Mouse (Mus musculus) layer of hippocampus, adult 9-10 months (tissue): ENCODE measurements around the gene Rbm5.

Experiments used
- DNase-seq: peaks from one replicate; pipeline ENCODE4 v3.0.0; 2022; ENCODE audit warnings: low spot score

Gene Rbm5

DNA sequence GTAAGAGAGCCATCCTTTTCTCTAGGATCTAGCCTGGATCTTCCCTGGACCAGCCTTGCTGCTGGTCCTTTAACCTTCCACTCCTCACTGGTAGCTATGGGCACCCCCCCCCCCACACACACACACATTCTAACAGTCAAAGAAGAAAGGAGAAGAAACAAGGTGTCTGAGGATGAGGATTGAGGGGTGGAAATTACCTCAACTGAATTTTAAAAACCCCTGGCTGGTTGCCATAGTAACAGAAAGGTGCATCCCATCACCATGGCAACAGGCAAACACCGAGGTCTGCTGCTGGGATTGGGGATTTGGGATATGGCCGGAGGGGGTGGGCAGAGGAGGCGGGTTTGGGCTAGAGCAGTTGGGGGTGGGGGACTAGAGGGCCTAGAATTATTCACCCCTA is 41.1 kb downstream of the Rbm5 start:
- no peak for DNase-seq

DNA sequence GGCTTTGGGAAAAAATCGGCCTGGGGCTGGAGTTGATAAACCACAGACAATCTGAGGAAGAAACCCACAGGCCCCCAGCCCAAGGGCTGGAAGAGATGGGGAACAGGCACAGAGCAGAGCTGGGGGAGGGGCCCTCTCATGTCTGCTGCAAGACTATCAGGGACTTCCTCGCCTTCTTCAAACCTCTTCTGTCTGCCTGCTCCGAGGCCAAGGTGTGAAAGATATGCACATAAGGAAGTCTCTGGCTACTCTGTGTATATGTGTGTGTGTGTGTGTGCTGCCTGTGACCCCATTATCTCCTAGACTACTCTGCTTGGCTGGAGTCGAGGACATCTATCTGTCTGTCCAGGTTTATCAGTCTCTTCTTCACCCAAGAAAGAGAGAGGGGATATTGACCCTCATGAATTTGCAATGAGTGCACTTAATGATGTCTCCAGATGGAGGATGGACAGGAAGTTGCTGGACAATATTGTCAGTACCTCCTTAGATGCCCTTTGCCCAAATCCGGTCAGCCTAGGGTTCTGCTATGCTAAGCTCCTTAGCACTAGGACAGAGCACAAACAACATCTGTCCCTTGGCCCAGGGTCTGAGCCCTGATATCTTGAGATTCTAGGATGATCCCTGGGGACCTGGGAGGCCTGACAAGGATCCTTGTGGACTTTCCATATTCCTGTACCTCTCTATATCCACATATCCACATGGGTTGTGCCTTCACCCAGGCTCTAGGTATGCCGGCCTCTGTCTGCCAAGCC is 41.7 kb downstream of the Rbm5 start:
- no peak for DNase-seq

DNA sequence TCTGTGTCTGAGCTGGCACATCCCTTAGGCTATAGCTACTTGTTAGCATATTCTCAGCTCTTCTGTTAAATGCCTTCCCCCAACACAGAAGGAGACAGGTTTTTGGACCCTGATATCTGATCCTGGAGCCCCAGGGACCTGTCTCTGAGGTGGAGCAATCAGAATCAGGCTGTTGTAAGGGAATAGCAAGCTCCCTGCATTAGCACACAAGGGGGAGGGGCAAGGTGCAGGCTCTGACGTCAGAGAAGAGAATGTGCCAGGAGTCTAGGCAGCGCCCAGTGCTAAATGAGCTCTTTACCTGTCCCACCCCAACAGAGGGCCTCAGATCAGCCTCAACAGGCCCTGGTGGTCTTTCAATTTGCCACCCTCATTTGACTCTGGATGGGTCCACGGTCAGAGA is 43.8 kb downstream of the Rbm5 start:
- no peak for DNase-seq

DNA sequence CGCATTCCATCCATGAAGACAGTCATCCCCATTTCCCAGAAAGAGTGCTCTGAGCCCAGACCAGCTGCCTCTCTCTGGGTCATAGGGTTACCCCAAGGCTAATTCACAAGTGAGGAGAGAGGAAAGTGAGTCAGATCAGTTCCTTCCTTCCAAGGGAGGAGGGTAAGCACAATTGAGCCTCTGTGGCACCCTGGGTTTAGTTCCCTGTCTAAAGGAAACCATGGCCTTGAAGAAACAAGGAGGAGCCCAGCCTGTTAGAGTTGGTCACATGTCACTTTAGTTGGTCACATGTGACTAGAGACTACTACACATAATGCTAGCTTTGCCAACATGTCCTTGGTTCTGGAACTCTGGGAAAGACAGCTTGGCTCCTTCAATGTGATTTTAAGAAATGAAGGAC is 46.0 kb downstream of the Rbm5 start:
- no peak for DNase-seq

DNA sequence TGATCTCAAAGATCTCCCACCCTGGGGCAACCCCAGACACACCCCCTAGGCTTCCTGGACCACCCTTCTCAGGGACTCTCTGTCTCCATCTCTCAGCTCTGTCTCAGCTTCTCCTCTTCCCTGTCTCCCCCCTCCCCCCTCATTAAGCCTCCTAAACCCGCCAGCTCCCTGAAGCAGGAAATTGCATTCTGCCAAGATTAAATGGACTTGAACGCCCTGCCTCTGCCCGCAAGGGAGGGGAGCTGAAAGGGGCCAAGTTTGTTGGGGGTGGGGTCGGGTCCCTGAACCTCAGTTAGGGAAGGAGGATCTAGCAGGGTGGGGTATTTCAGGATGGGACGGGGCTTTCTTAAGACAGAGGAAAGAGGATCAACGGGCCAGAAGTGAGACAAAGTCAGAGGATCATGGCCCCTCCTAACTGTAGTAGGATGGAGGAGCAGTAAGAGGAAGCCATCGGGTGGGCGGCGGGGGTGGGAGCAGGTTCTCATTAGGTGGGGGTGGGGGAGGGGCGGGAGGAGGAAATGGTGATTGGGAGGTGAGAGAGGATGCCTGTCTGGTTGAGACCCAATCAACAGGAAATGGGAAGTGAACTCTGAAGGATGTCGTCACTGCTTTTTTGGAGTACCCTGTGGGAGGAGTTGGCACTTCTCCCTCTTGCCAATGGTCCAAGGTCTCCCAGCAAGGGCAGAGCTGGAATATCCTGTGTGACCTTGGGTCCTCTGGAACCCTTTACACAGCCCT is 46.8 kb downstream of the Rbm5 start:
- no peak for DNase-seq

DNA sequence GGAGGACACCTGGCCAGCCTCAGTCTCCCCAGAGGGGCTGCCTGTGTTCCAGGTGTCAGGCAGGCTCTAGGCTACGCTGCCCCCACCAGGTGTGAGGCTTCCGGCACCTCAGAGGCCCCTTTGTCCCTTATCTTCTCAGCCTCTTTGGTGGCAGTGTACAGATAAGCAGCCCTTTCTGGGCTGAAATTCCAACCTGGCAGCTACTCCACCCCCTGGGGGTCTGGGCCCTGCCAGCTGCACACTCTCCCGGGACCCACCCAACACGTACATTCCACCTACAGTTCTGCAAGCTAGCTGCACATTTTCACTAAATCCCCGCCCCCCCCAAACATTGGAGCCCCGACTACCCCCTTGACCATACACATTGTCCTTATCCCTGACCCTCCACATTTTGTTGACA is 47.5 kb downstream of the Rbm5 start:
- no peak for DNase-seq

DNA sequence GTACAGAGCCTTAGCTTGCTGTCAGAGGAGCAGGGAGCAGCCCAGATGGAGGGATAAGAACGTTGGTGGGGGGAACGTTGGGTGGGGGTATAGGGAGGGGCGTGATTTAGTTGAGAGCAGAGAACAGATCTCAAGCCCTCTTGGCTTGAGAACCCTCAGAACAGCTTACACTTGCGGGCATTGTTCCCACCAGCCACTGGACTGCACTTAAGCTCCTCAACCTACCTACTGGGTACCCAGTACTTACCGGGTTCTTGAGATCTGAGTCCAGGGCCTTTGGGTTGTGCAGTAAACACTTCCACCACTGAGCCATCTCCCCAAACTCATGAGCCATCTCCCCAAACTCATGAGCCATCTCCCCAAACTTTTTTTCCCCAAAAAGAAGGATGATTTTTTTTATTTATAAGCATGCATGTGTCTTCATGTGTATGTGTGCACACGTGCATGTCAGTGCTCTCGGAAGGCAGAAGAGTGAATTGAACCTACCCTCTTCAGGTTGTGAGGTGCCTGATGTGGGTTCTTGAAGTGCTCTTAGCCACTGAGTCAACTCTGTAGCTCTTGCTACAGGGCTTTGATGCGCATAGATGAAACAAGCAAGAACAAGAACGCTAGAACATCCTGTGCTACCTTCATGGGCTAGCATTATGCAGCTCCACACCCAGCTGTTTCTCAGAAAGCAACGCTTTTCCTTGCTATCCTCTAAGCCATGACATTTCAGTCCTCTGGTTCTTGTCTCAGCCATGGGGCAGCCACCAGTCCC is 51.8 kb downstream of the Rbm5 start:
- DNase-seq: no peak

DNA sequence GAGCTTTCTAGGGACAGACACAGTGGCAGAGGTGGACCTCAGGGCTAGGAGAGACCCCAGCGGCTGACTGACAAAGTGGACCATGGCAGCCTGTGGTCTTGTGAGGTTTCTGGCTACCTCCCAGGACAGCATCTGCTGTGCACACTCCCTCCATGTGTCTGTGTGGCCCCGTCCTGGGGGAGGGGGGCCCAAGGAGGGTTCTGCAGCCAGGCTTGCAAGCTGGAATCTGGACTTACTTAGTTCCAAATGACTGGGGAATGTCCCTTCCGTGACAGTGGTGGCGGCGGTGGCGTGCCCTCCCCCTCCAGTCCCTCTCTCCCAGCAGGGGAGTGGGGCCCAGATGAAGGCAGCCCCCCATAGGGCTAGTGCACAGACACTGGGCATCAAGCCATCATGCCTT is 53.8 kb downstream of the Rbm5 start:
- DNase-seq: no peak

DNA sequence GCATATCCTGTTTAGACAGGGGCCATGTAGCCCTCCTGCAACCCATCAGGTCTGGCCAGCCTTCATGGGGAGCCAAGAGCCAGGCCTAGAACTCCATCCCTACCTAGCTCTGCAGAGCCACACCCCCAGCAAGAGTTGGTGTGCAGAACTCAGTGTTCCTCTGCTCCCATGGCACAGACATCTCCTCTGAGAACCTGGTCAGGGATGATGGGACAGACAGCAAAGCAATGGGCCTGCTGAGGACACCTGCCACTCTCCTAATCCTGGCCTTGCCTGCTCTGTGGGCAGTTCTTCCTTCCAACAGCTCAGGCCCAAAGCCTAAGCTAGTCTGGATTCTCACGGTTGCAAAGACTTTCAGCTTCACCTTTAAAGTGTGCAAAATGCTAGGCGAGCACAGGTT is 55.2 kb downstream of the Rbm5 start:
- DNase-seq: no peak

DNA sequence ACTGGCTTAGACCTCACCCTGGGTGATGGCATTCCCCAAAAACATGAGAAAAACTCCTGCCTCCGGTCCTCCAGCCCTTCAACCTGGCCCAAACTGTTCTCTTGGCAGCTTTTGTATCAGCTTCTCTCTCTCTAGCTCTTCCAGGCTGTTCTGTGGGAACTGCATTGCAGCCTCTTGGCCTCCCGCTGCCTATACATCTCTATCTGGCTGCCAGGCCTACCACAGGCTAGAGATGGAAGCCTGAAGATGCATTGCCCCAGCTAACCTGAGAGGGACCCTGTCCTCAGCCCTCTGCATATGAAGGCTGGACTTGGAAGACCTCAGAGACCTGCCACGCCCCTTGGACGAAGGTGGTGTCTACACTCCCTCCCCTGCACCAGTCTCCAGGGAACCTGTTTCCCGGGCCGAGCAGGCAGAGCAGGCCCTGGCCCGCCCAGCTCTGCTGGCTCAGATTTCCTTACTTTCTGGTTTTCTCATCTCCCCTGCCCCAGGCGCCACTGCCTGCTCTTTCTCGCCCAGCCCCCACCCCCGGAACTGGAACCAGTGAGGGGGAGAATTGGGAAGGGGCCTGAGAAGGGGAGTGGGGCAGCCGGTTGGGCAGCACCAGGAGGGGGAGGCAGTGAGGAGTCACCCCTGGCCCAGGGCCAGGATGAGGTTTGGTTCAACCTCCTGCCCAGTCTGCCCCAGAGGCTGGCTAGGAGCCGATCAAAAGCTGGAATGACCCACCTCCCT is 56.4 kb downstream of the Rbm5 start:
- no peak for DNase-seq

DNA sequence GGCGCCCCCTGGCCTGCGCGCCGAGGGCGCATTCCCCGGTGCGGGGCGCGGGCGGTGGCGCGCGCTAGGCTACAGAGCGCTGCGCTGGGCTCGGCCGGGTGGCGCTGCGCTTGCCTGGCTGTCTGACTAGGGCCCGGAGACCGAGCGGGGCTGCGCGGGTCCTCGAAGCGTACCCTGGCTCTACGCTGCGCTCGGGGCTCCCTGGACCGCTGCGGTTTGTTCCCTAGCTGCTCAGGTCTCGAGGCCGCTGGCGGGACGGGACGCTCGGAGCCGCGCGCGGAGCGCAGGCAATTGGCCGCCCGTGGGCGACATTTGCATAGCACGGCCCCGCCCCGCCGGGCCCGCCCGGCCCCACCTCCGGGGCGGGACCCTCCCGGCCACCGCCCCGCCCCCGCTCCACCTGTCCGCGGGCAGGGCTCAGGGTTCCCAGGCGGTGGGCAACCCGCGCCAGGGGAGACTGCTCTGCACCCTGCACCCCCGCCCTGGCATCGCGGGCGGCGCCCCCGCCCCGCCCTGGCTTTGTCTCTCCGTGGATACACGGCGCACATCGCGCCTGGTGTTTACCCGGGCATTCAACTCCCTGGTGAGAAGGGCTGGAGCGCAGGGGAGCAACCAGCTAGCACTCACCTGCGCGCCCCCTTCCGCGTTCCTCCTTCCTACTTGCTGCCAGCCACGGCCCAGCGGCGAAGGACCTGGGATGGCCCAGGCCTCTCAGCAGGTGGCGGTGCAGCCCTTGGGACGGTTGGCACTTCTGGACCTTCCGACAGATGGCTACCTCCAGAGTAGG is 60.9 kb downstream of the Rbm5 start, which contains the start of gene Sema3f:
TSS of gene Sema3f (minus strand) at position 779 of the 787 bp plus-strand sequence.
- DNase-seq: no peak

DNA sequence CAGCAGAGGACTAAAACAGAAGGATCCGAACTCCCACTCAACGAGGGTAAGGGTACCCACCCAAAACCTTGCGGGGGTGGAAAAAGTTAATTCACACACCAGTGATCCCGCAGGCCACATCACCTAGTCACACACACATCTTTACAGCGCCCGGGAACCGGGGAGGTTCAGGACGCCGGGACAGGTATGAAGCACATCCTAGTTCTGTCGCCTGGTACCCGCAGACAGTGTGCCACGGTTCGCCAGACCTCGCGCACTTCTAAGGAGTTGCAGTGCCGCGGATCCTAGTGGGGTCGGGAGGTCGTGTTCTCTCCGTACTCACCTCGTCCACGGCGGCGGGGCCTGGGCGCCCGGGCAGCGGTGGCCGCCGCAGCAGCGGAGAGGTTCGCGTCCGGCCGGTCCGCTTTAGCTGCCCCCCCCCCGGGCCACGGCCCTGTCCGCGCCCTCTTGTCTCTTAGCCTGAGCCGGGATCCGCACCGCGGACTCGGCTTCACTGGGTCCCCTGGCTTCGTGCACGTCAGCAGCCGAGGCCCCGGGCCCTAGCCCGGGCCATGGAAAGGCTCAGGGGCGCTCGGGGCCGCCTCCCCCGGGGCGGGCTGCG is 61.6 kb downstream of the Rbm5 start:
- no peak for DNase-seq

DNA sequence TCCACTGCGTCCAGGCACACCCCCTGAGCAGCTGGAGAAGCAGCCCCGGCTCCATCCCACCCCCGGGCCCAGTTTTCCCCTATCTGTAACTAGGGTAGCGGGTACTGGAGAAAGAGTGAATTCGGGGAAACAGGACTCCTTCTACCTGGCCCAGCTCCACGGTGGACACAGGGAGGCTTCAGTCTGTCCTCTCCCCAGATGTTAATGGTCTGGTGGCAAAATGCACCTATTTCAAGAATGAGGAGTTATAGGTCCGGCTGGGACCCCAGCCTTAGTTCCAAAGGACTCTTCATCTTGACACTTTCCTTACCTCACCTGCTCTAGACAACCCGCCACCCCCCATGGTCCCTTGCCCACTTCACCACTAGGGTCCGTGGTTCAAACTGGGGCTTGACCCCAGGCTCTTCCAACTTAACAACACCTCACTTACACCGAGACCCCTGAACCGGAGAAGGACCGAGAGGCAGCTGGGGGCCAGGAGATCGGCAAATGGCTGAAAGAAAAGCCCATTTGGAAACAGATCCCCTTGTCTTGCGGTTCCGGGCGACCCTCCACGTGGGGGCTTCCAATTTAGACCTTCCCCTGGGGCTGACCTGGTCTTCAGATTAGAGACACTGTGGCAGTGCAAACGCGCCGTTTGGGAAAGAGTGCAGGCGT is 62.2 kb downstream of the Rbm5 start:
- no peak for DNase-seq

DNA sequence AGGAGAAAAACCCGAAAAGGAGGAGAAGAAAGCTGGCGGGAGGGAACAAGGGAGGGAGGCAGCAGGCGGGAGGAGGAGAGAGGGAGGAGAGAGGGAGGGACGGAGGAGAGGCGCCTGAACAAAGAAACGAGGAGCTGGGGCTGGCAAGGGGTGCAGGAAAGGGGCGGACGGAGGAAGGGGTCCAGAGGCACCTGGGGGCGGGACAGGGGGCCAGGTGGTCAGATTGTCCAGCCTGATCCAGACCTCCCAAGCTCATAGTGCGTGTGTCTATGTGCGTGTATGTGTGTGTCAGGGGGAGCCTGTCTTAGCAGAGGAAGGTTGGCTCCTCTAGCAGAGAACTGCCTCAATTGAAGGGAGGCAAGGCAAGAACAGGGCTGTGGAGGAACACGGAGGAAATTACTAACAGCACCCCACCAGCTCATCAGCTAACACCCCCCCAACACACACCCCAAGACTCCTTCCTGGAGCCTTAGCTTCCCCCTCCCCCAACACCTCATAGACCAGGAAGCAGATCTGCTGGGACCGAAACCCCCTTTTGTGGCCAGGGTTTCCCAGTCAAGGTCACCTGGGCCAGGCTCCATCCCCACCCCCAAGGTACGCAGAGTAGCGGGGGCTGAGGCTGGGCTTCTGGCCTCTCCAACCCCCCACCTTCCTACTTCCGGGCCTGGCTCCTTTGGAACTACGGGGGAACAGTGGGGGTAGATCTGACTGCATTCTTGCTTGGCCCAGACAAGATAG is 62.9 kb downstream of the Rbm5 start:
- DNase-seq: no peak

DNA sequence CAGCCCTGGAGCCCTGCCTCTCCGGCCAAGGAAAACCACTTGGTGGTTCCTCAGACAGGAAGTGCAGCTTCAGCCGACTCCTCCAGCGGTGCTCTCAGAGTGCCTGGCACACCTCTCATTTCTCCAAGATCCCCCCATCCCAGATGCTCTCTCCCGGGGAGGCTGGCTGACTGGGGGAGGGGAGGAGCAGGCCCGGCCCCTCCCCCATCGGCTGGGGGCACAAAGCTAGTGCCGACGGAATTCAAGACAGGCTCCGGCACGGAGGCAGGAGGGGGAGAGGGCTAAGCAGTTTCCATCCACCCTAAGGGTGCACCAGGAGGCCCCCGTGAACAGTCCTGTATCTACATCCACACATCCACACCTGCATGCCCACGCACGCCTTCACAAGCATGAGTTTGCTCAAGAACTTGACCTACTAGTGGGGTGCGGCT is 64.0 kb downstream of the Rbm5 start:
- DNase-seq: no peak

DNA sequence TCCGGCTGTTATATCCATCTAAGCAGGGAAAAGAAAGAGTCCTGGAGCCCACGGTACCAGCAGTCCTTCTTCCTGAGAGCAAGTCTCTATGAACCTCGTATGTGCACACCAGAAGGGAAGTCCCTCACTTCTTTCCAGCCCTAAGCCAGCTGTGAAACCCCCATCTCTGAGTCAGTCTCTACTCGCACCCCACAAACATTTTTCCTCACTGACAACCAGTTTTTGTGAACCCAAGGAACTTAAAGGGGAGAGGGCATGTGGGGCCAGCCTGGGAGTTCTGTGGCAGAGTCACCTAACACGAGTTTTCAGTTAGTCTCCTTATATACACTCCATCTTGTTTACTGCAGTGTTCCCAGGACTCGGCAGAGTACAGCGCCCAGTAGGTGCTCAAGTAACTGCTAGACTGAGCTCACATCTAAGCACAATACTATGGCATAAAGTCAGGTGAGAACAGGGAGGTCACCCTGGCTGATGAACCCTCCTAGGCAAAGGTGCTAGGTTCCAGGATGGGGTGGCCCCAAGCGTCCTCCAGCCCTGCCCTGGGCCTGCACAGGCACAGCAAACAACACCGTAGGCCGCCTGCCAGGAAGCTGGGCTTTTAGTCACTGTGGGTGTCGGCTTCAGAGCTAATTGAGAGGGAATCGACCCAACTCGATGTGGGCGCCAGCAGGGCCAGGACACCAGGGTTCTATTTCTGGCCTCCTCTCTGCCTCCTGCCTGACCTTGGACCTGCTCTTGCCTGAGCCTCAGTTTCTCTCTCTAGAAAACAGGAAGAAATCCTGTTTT is 67.3 kb downstream of the Rbm5 start:
- DNase-seq: no peak

DNA sequence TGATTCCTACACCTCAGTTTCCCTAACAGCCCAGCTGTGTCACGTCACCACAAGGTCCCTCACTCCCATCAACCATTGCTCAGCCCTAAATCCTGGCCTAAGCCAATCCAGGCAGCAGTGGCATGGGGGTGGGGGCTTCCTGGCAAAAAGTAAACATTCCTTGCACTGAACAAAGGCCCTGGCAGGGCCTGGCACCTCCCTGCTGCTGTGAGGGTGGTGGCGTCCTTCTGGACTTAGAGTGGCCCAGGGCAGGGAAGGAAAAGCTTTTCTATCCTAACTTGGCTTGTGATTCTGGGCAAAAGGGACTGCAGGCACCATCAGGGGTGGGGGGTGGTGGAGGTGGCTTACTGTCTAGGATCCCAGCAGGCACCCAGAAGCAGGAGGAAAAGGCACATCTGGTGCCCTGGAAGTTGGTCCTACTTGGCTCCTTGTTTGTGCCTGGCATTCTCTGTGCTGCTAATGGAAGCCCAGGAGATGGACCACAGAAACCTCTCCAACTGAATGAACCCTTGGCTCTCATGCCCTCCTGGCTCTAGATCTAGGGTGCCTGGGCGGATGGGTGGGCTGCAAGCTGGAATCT is 68.1 kb downstream of the Rbm5 start:
- no peak for DNase-seq

DNA sequence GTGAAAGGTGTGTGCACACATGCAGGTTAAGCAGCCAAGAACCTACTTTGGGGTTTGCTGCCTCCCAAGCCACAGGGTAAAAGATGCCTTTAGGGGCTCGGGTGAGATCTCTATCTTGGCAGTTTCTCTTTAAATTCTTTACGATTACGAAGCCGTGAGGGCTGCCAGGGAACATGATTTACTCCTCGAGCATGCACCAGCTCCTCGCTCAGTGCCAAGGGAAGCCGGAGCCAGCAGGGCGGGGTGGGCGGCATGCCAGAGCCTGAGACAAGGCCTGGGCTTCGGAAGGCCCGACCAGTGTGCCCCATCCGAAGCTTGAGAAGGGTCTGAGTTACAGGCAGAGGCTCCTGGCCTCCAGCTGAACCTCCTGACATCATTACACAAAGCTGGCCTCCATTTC is 69.2 kb downstream of the Rbm5 start:
- DNase-seq: no peak
